Mouse (Mus musculus) myocyte (in vitro differentiated cells): ENCODE data around the gene Klf9. TPM values are rescaled to one million over a fixed set of nuclear protein-coding genes. Genes with fewer than 3 reads are reported as not detected.
A peak's percentile ranks its signal among the peaks of the same experiment; 100 is the strongest.

ENCODE experiments used
- H3K27me3 ChIP-seq: one replicate; pipeline ENCODE4 v1.6.1; 2011; ENCODE audit not compliant: control insufficient read depth, insufficient read depth, insufficient read length
- H3K36me3 ChIP-seq: one replicate; pipeline ENCODE4 v1.6.1; 2011; ENCODE audit not compliant: control insufficient read depth, insufficient read depth
- H3K4me2 ChIP-seq: one replicate; pipeline ENCODE4 v1.6.1; 2011; ENCODE audit warnings: low read depth, control low read depth
- H3K4me3 ChIP-seq: one replicate; pipeline ENCODE4 v1.5.1; 2011; ENCODE audit warnings: mild to moderate bottlenecking, control low read depth, moderate library complexity
- H3K79me2 ChIP-seq: one replicate; pipeline ENCODE4 v1.6.1; 2011; ENCODE audit not compliant: control insufficient read depth, insufficient read depth
- H3ac ChIP-seq: one replicate; pipeline ENCODE4 v1.6.1; 2011; ENCODE audit not compliant: control insufficient read depth, insufficient read length
- CEBPB ChIP-seq: IDR thresholded peaks from 2 replicates; pipeline ENCODE4 v1.6.1; 2011; ENCODE audit warnings: mild to moderate bottlenecking, moderate library complexity; ENCODE audit not compliant: poor library complexity, insufficient read depth, severe bottlenecking
- E2F4 ChIP-seq: IDR thresholded peaks from one replicate; pipeline ENCODE4 v1.6.1; 2011; ENCODE audit warnings: mild to moderate bottlenecking, control low read depth, moderate library complexity; ENCODE audit not compliant: insufficient read depth
- MAX ChIP-seq: IDR thresholded peaks from one replicate; pipeline ENCODE4 v1.6.1; 2011; ENCODE audit warnings: low read depth, mild to moderate bottlenecking, control low read depth
- MYOD1 ChIP-seq, 3 experiments: IDR thresholded peaks; one replicate each; pipeline ENCODE4 v1.6.1; 2011; ENCODE audit warnings: control low read depth in 2 of 3, low read depth in 2 of 3, mild to moderate bottlenecking in 2 of 3, moderate library complexity in 1 of 3; ENCODE audit not compliant: insufficient read length in 2 of 3, control insufficient read depth in 1 of 3
- MYOG ChIP-seq, 3 experiments: IDR thresholded peaks; one replicate each; pipeline ENCODE4 v1.6.1; 2011; ENCODE audit warnings: control low read depth in 2 of 3, low read depth in 2 of 3, mild to moderate bottlenecking in 2 of 3; ENCODE audit not compliant: insufficient read length in 2 of 3, control insufficient read depth in 1 of 3, insufficient read depth in 1 of 3
- POLR2A ChIP-seq: IDR thresholded peaks from one replicate; pipeline ENCODE4 v1.6.1; 2011; ENCODE audit warnings: low read depth, mild to moderate bottlenecking, control low read depth, moderate library complexity; ENCODE audit not compliant: insufficient read length
- POLR2AphosphoS2 ChIP-seq: IDR thresholded peaks from one replicate; pipeline ENCODE4 v1.6.1; 2011; ENCODE audit warnings: low read depth, control low read depth; ENCODE audit not compliant: insufficient read length
- REST ChIP-seq: IDR thresholded peaks from one replicate; pipeline ENCODE4 v1.6.1; 2011; ENCODE audit warnings: mild to moderate bottlenecking, control low read depth, moderate library complexity; ENCODE audit not compliant: insufficient read depth, insufficient read length
- SRF ChIP-seq: IDR thresholded peaks from one replicate; pipeline ENCODE4 v1.6.1; 2011; ENCODE audit warnings: low read depth; ENCODE audit not compliant: control insufficient read depth, insufficient read length
- TCF12 ChIP-seq: IDR thresholded peaks from one replicate; pipeline ENCODE4 v1.6.1; 2011; ENCODE audit warnings: mild to moderate bottlenecking, control low read depth; ENCODE audit not compliant: poor library complexity, insufficient read depth, severe bottlenecking
- TCF3 ChIP-seq: IDR thresholded peaks from one replicate; pipeline ENCODE4 v1.6.1; 2011; ENCODE audit warnings: low read depth, control low read depth; ENCODE audit not compliant: insufficient read length
- USF1 ChIP-seq: IDR thresholded peaks from one replicate; pipeline ENCODE4 v1.6.1; 2011; ENCODE audit warnings: low read depth, mild to moderate bottlenecking, control low read depth, moderate library complexity
- polyA plus RNA-seq: library from polyadenylated mRNA; unstranded; fragments of >200 nt; fragmentation: generic; extraction: Trizol; gene quantifications from one replicate; pipeline ENCODE4 v1.2.1, GENCODE M21; 2012; ENCODE audit warnings: missing spikeins

Klf9 gene
- polyA plus RNA-seq, 1 experiment: 7.1 TPM

- peak overlapping the region; percentile 58 for H3ac ChIP-seq
- H3K79me2 ChIP-seq: no peaks in the 10 kb centered on the region
- peak overlapping the region; percentile 97 for H3K4me2 ChIP-seq
- TF ChIP-seq MAX: no peak
- TF ChIP-seq MYOD1 (IDR thresholded peaks at IDR 0.05; ENCODE audit: control insufficient read depth in 1 of 3, insufficient read length in 2 of 3, low read depth in 2 of 3): peak in 2 of 3 experiments; percentile 62 to 78
- TF ChIP-seq TCF3: peak; percentile 11
- no peak for TF ChIP-seq USF1
- TF ChIP-seq MYOG (IDR thresholded peaks at IDR 0.05; ENCODE audit: control insufficient read depth in 1 of 3, insufficient read depth in 1 of 3, insufficient read length in 2 of 3, low read depth in 2 of 3): peak in 2 of 3 experiments; percentile 45 to 84
- no peak for TF ChIP-seq SRF
- TF ChIP-seq POLR2AphosphoS2: no peak
- TF ChIP-seq E2F4: no peak
- peak; percentile 74 for TF ChIP-seq CEBPB
- no peak for TF ChIP-seq REST
- peak; percentile 63 for TF ChIP-seq POLR2A
- TF ChIP-seq TCF12: peak; percentile 45
- no peaks in the 10 kb centered on the region for H3K27me3 ChIP-seq
- H3K4me3 ChIP-seq: peak overlapping the region; percentile 24
- no peaks in the 10 kb centered on the region for H3K36me3 ChIP-seq
Observed at GRCm38 (mm10) chr19:23134441-23135301, 6.4 kb upstream of the Klf9 start.

GRCm38 (mm10) chr19:23135349-23136201 is 5.5 kb upstream of the Klf9 start:
- H3K79me2 ChIP-seq: no peaks in the 10 kb centered on the region

GRCm38 (mm10) chr19:23136202-23136850 is 4.7 kb upstream of the Klf9 start:
- Histone ChIP-seq H3ac (peak overlapping the region; percentile 58), H3K27me3 (no peaks in the 10 kb centered on the region), H3K79me2 (no peaks in the 10 kb centered on the region), H3K4me3 (peak overlapping the region; percentile 24), H3K36me3 (no peaks in the 10 kb centered on the region), H3K4me2 (peak overlapping the region; percentile 97)
- TF ChIP-seq MYOD1 (IDR thresholded peaks at IDR 0.05; ENCODE audit: control insufficient read depth in 1 of 3, insufficient read length in 2 of 3, low read depth in 2 of 3) (peak in 1 of 3 experiments; percentile 66), MYOG (IDR thresholded peaks at IDR 0.05; ENCODE audit: control insufficient read depth in 1 of 3, insufficient read depth in 1 of 3, insufficient read length in 2 of 3, low read depth in 2 of 3) (peak in 1 of 3 experiments; percentile 47), MAX (peak; percentile 26), SRF (no peak), POLR2AphosphoS2 (peak; percentile 16), CEBPB (no peak), USF1 (peak; percentile 74), POLR2A (peak; percentile 54)

More at GRCm38 (mm10) chr19:23135349-23136201, 5.5 kb upstream of the Klf9 start:
- TF ChIP-seq POLR2AphosphoS2 (peak; percentile 65), MYOG (IDR thresholded peaks at IDR 0.05; ENCODE audit: control insufficient read depth in 1 of 3, insufficient read depth in 1 of 3, insufficient read length in 2 of 3, low read depth in 2 of 3) (peak in 2 of 3 experiments; percentile 17 to 40), SRF (no peak), POLR2A (peak; percentile 47), TCF12 (no peak), MYOD1 (IDR thresholded peaks at IDR 0.05; ENCODE audit: control insufficient read depth in 1 of 3, insufficient read length in 2 of 3, low read depth in 2 of 3) (peak in 1 of 3 experiments; percentile 44), CEBPB (0 out of 2 replicates have a peak, but pooled peaks have one; percentile 55)
- Histone ChIP-seq H3K36me3 (no peaks in the 10 kb centered on the region), H3K4me3 (peak overlapping the region; percentile 24), H3K27me3 (no peaks in the 10 kb centered on the region), H3ac (peak overlapping the region; percentile 58), H3K4me2 (peak overlapping the region; percentile 97)

- H3K4me2 ChIP-seq: peak overlapping the region; percentile 97
- H3ac ChIP-seq: no peak overlapping the region
- H3K79me2 ChIP-seq: peaks cover under 1% of the 10 kb centered on the region
- no peaks in the 10 kb centered on the region for H3K27me3 ChIP-seq
- no peaks in the 10 kb centered on the region for H3K36me3 ChIP-seq
- H3K4me3 ChIP-seq: peak overlapping the region; percentile 24
- TF ChIP-seq MYOG (IDR thresholded peaks at IDR 0.05; ENCODE audit: control insufficient read depth in 1 of 3, insufficient read depth in 1 of 3, insufficient read length in 2 of 3, low read depth in 2 of 3): no peak
- TF ChIP-seq POLR2A: no peak
- TF ChIP-seq E2F4: no peak
- no peak for TF ChIP-seq TCF12
- no peak for TF ChIP-seq REST
- TF ChIP-seq CEBPB: no peak
- TF ChIP-seq TCF3: no peak
- no peak for TF ChIP-seq SRF
- no peak for TF ChIP-seq MYOD1 (IDR thresholded peaks at IDR 0.05; ENCODE audit: control insufficient read depth in 1 of 3, insufficient read length in 2 of 3, low read depth in 2 of 3)
- TF ChIP-seq MAX: no peak
- TF ChIP-seq POLR2AphosphoS2: no peak
- no peak for TF ChIP-seq USF1
Observed at GRCm38 (mm10) chr19:23137295-23137694, 3.7 kb upstream of the Klf9 start.
